Mouse (Mus musculus): ENCODE data around the gene Bbx. TPM values are rescaled to one million over a fixed set of nuclear protein-coding genes. Genes with fewer than 3 reads are reported as not detected.
A peak's percentile ranks its signal among the peaks of the same experiment; 100 is the strongest.

The Bbx gene
- polyA plus RNA-seq, 1 experiment from 2014 or later: 29.9 TPM

DNA sequence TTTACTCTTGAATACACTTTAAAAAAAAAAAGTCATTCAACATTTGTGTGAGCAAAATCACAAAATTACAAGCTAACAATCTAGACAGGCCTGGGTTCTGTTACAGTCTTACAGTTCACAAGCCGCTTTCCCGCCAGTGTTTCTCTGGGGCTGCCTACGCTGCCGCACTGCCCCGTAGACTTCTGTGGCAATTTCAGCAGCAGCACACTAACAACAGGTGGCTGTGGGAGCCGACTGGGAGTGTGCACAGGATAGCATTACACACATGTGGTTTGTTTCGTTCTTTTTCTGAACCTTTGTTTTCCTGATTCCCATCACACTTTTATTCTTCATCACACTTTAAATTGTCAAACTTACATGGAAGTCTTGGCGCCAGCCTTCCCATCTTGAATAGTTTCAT is 48.6 kb downstream of the Bbx start:
- H3K4me3 ChIP-seq: no peak overlapping the region
- H3K4me2 ChIP-seq: no peak overlapping the region
- H3K9me3 ChIP-seq: no peaks in the 10 kb centered on the region
- 92% methylated on average over 8 of the region's 8 CpGs for whole genome bisulfite sequencing
- no peak overlapping the region for H3K27ac ChIP-seq
- ATAC-seq (ENCODE audit: low FRiP score): no peak
- peaks cover 20% of the 10 kb centered on the region for H3K4me1 ChIP-seq (replicated peaks)
- H3K36me3 ChIP-seq: no peaks in the 10 kb centered on the region
- H3K27me3 ChIP-seq: no peaks in the 10 kb centered on the region
- no peak overlapping the region for H3K9ac ChIP-seq

- Histone ChIP-seq H3K4me2 (peak overlapping the region; percentile 50), H3K27ac (no peak overlapping the region), H3K36me3 (no peaks in the 10 kb centered on the region), H3K4me1 (replicated peaks) (peaks cover 20% of the 10 kb centered on the region), H3K9ac (no peak overlapping the region), H3K27me3 (peaks cover 4% of the 10 kb centered on the region; the same call in 1 of the 2 replicates), H3K4me3 (peak overlapping the region; percentile 20), H3K9me3 (no peaks in the 10 kb centered on the region)
- ATAC-seq (ENCODE audit: low FRiP score): peak; percentile 83
- WGBS: 31% methylated on average over 7 of the region's 7 CpGs
These were observed 50.8 kb downstream of the Bbx start for GRCm38 (mm10) chr16:50381351-50381746.

DNA sequence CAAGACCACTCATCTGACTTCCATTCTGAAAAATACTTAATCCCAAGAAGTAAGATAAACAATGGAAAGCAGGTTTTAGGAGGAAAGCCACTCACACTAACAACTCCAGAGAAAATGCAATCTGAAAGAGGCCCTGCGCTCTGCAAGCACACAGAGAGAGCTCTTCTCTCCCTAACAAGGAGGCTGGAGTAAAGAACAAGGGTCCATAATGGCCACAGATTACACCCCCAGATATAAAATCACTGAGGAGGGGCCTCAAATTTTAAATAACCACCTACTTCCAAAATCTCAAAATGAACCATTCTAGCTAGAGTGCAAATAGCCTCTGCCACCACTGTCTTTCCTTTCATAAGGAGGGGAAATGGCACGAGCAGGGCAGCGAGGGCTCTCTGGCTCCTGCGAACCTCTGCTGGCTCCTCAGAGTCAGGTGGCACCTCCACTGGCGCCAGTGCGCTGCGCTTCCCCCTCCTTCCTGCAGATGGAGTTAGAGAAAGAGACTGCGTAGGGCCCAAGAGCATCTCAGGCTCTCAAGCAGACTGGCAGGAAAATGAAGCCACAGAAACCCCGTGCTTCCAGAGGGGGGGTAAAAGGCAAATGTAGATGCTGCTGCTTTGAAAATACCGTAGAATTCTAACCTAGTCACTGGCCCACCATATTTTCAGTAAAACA is 51.4 kb downstream of the Bbx start:
- no peaks in the 10 kb centered on the region for H3K9me3 ChIP-seq
- peak overlapping the region; percentile 50 for H3K4me2 ChIP-seq
- no peak overlapping the region for H3K9ac ChIP-seq
- peaks cover 4% of the 10 kb centered on the region; the same call in 1 of the 2 replicates for H3K27me3 ChIP-seq
- no peaks in the 10 kb centered on the region for H3K36me3 ChIP-seq
- WGBS: 16% methylated on average over 10 of the region's 10 CpGs
- ATAC-seq (ENCODE audit: low FRiP score): peak; percentile 94
- H3K4me3 ChIP-seq: peak overlapping the region; percentile 20
- no peak overlapping the region for H3K27ac ChIP-seq
- peaks cover 20% of the 10 kb centered on the region for H3K4me1 ChIP-seq (replicated peaks)

GRCm38 (mm10) chr16:50380232-50380631 is 52.0 kb downstream of the Bbx start:
- Histone ChIP-seq H3K36me3 (no peaks in the 10 kb centered on the region), H3K27me3 (peaks cover 4% of the 10 kb centered on the region; the same call in 1 of the 2 replicates), H3K4me1 (replicated peaks) (peaks cover 20% of the 10 kb centered on the region), H3K4me3 (no peak overlapping the region), H3K27ac (no peak overlapping the region), H3K4me2 (peak overlapping the region; percentile 50), H3K9ac (no peak overlapping the region), H3K9me3 (no peaks in the 10 kb centered on the region)
- WGBS: 21% methylated on average over 7 of the region's 7 CpGs
- ATAC-seq (ENCODE audit: low FRiP score): no peak

DNA sequence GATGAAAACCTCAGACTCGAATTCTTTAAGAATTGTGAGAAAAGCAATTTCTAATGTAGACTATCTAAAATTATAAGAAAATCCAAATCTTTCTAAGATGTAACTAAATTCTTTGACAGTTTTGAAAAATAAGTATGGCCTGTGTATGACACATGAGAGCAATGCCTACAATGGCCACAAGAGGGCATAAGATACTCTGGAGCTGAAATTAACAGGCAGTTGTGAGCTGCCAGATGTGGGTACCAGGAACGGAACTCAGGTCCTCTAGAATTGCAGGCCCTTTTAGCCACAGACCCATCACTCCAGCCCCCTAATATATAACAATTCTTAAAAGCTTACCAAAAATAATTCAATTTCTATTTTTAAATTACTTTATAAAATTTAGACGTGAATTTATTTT is 57.6 kb downstream of the Bbx start:
- H3K4me1 ChIP-seq (replicated peaks): peaks cover 4% of the 10 kb centered on the region
- no peaks in the 10 kb centered on the region for H3K9me3 ChIP-seq
- H3K36me3 ChIP-seq: no peaks in the 10 kb centered on the region
- ATAC-seq (ENCODE audit: low FRiP score): no peak
- no peak overlapping the region for H3K4me3 ChIP-seq
- H3K9ac ChIP-seq: no peak overlapping the region
- H3K4me2 ChIP-seq: no peak overlapping the region
- 90% methylated on average over 3 of the region's 3 CpGs for WGBS
- H3K27ac ChIP-seq: no peak overlapping the region
- H3K27me3 ChIP-seq: peaks cover 4% of the 10 kb centered on the region; the same call in 1 of the 2 replicates

DNA sequence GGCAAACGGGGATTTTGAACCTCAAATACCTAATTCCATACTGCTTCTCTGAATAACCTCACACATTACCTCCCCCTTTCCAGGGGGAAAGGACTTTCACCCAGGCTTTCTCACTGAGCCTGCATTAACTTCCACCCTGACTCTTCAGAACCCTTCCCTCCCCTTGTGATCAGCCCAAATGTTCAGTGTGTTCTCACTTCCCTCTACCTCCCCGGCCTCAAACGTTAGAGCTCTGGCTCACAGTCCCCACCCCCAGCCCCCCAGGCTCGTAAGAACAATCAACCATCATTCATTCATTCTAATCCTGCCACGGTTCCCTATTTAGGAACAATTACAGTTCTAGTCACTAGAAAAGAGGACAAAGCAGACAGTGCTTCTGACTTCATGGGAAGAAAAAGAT is 58.5 kb downstream of the Bbx start:
- no peaks in the 10 kb centered on the region for H3K9me3 ChIP-seq
- peaks cover 4% of the 10 kb centered on the region; the same call in 1 of the 2 replicates for H3K27me3 ChIP-seq
- no peak overlapping the region for H3K4me2 ChIP-seq
- no peak overlapping the region for H3K9ac ChIP-seq
- 18% methylated on average over 5 of the region's 5 CpGs for WGBS
- ATAC-seq (ENCODE audit: low FRiP score): no peak
- no peak overlapping the region for H3K27ac ChIP-seq
- H3K4me3 ChIP-seq: no peak overlapping the region
- H3K36me3 ChIP-seq: no peaks in the 10 kb centered on the region
- peaks cover 4% of the 10 kb centered on the region for H3K4me1 ChIP-seq (replicated peaks)

GRCm38 (mm10) chr16:50372543-50372942 is 59.6 kb downstream of the Bbx start:
- 82% methylated on average over 2 of the region's 2 CpGs for WGBS
- Histone ChIP-seq H3K9ac (no peak overlapping the region), H3K9me3 (no peaks in the 10 kb centered on the region), H3K4me2 (no peak overlapping the region), H3K4me1 (replicated peaks) (peaks cover 4% of the 10 kb centered on the region), H3K27ac (no peak overlapping the region), H3K36me3 (no peaks in the 10 kb centered on the region), H3K27me3 (peaks cover 4% of the 10 kb centered on the region; the same call in 1 of the 2 replicates), H3K4me3 (no peak overlapping the region)
- ATAC-seq (ENCODE audit: low FRiP score): no peak

- H3K9ac ChIP-seq: no peak overlapping the region
- H3K4me3 ChIP-seq: no peak overlapping the region
- no peaks in the 10 kb centered on the region for H3K36me3 ChIP-seq
- peaks cover 4% of the 10 kb centered on the region for H3K4me1 ChIP-seq (replicated peaks)
- ATAC-seq (ENCODE audit: low FRiP score): no peak
- 50% methylated on average over 3 of the region's 3 CpGs for WGBS
- no peak overlapping the region for H3K27ac ChIP-seq
- H3K27me3 ChIP-seq: no peaks in the 10 kb centered on the region
- no peaks in the 10 kb centered on the region for H3K9me3 ChIP-seq
- no peak overlapping the region for H3K4me2 ChIP-seq
These were observed 60.7 kb downstream of the Bbx start for GRCm38 (mm10) chr16:50371460-50371859.

- no peak overlapping the region for H3K9ac ChIP-seq
- peaks cover 5% of the 10 kb centered on the region for H3K4me1 ChIP-seq (replicated peaks)
- H3K36me3 ChIP-seq: no peaks in the 10 kb centered on the region
- H3K4me2 ChIP-seq: no peak overlapping the region
- no peak for ATAC-seq (ENCODE audit: low FRiP score)
- WGBS: 94% methylated on average over 2 of the region's 2 CpGs
- H3K27ac ChIP-seq: no peak overlapping the region
- no peaks in the 10 kb centered on the region for H3K27me3 ChIP-seq
- no peaks in the 10 kb centered on the region for H3K9me3 ChIP-seq
- no peak overlapping the region for H3K4me3 ChIP-seq
These were observed 61.8 kb downstream of the Bbx start for GRCm38 (mm10) chr16:50370423-50370822.

- H3K9ac ChIP-seq: no peak overlapping the region
- no peak overlapping the region for H3K27ac ChIP-seq
- 51% methylated on average over 5 of the region's 5 CpGs for WGBS
- H3K4me1 ChIP-seq (replicated peaks): peaks cover 22% of the 10 kb centered on the region
- no peak overlapping the region for H3K4me3 ChIP-seq
- H3K9me3 ChIP-seq: no peaks in the 10 kb centered on the region
- H3K27me3 ChIP-seq: no peaks in the 10 kb centered on the region
- no peak for ATAC-seq (ENCODE audit: low FRiP score)
- H3K36me3 ChIP-seq: no peaks in the 10 kb centered on the region
- no peak overlapping the region for H3K4me2 ChIP-seq
These were observed 65.6 kb downstream of the Bbx start for GRCm38 (mm10) chr16:50366556-50366955.

DNA sequence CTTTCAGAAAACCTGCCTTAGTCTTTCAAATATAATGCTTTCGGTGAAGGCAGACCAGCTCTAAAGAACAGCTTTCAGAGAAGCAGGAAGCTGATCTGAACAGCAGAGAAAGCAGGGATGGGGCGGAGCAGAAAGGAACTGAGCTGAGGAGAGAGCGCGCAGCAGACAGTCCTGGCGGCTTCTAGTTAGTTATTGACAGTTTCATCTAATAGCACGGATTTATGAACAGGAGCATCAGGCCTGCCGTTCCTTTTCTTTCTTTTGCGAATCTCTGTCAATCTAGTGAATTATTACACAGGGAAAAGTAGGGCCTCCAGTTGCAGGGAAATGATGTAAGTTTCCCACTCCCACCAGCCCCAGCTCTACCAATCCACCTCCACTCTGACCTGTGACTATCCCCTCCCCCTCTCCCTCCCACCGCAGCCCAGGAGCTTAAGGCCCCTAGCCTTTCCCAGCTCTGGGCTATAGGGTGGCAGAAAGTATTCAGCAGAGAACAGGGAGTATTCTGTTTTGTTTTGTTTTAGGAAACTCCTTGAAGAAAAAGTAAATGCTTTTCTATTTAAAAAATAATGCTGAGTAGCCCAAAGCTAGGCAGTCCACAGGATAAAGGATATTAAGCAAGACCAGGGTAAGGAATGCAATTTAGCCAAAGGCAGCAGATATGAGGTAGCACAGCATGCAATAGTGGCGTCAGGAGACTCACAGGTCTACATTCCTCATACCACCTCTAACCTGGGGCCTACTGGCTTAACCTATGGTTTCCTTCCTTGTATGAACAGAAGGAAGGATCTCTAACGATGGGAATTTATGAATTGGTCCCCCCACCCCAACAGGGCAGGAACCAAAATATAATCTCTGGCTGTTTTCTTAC is 67.8 kb downstream of the Bbx start:
- WGBS: 11% methylated on average over 11 of the region's 11 CpGs
- H3K27ac ChIP-seq: peak overlapping the region; percentile 84
- H3K4me3 ChIP-seq: peak overlapping the region; percentile 41
- peak overlapping the region; percentile 69 for H3K9ac ChIP-seq
- H3K9me3 ChIP-seq: no peaks in the 10 kb centered on the region
- peak overlapping the region; percentile 60 for H3K4me2 ChIP-seq
- no peaks in the 10 kb centered on the region for H3K27me3 ChIP-seq
- H3K4me1 ChIP-seq (replicated peaks): peaks cover 22% of the 10 kb centered on the region
- no peaks in the 10 kb centered on the region for H3K36me3 ChIP-seq
- peak; percentile 91 for ATAC-seq (ENCODE audit: low FRiP score)

DNA sequence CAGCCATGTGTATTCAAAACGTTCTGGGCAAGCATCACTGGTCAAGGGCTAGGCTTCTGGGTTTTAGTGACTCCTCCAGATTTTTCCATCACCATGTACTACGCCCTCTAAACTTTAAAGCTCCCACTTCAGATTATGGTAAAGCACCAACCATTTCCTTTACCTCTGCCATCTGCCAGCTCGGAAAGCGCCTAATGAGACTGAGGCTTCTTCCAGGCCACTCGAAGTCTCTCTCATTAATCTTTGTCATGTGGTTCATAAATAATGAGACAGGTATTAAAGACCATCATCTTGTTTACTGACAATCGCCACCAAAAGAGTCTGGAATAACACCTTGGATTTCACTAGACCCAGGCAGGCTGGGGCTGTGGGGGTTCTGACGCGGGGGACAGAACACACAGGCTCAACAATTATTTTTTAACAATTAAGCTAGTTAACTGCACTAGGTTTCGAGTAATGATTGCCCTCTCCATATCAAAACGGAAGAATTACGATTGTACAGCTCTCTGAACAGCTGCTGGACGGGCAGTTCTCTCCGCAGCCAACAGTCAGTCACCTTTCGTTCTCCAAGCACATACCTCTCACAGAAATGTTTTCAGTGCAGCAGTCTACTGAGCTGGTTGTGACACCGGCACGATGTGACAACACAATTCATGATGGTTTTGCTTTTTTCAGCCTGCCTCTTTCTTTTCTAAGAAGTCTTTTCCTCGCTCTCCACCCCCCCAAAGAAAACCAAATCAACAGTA is 68.6 kb downstream of the Bbx start:
- H3K4me1 ChIP-seq (replicated peaks): peaks cover 22% of the 10 kb centered on the region
- 39% methylated on average over 17 of the region's 17 CpGs for WGBS
- peak; percentile 79 for ATAC-seq (ENCODE audit: low FRiP score)
- H3K9me3 ChIP-seq: no peaks in the 10 kb centered on the region
- peak overlapping the region; percentile 60 for H3K4me2 ChIP-seq
- no peaks in the 10 kb centered on the region for H3K27me3 ChIP-seq
- peak overlapping the region; percentile 41 for H3K4me3 ChIP-seq
- H3K27ac ChIP-seq: peak overlapping the region; percentile 84
- H3K36me3 ChIP-seq: no peaks in the 10 kb centered on the region
- peak overlapping the region; percentile 69 for H3K9ac ChIP-seq

Measured in hindbrain, embryonic 13.5 days (tissue).